Mouse (Mus musculus) stomach, postnatal 0 days (tissue): ENCODE measurements around the gene Cyp27b1.

ENCODE experiments used
- CTCF ChIP-seq: IDR thresholded peaks from 2 replicates; pipeline ENCODE4 v1.5.1; 2016; ENCODE audit warnings: antibody characterized with exemption, low read depth, mild to moderate bottlenecking, moderate library complexity
- EP300 ChIP-seq: optimal IDR thresholded peaks from 2 replicates; pipeline ENCODE3; 2016; ENCODE audit warnings: antibody characterized with exemption

- TF ChIP-seq EP300 (no peak), CTCF (peak; percentile 95)
Observed at GRCm38 (mm10) chr10:127058161-127058560, 10.1 kb downstream of the Cyp27b1 start.
